Mouse (Mus musculus): ENCODE results near the gene Slc6a16.
A peak's percentile ranks its signal among the peaks of the same experiment; 100 is the strongest.
"Not testable (repeated sequence)": the region's sequence is repeated elsewhere in the genome, so short reads cannot be mapped to it uniquely, and the experiment has no call there.

The Slc6a16 gene

GRCm38 (mm10) chr7:45253806-45254205 lies 12.9 kb downstream of the Slc6a16 start:
- no peak for DNase-seq (ENCODE audit: low read depth)

- not testable (repeated sequence) for DNase-seq (ENCODE audit: low read depth)
Observed at GRCm38 (mm10) chr7:45255822-45256221, 14.9 kb downstream of the Slc6a16 start.

- DNase-seq (ENCODE audit: low read depth): no peak
Observed at GRCm38 (mm10) chr7:45257063-45257840, 16.4 kb downstream of the Slc6a16 start.

- DNase-seq (ENCODE audit: low read depth): no peak
Observed at GRCm38 (mm10) chr7:45259281-45259680, 18.4 kb downstream of the Slc6a16 start.

GRCm38 (mm10) chr7:45262266-45262665 lies 21.4 kb downstream of the Slc6a16 start:
- no peak for DNase-seq (ENCODE audit: low read depth)

- DNase-seq (ENCODE audit: low read depth): no peak
Observed at GRCm38 (mm10) chr7:45263006-45263607, 22.2 kb downstream of the Slc6a16 start.

- no peak for DNase-seq (ENCODE audit: low read depth)
Observed at GRCm38 (mm10) chr7:45264348-45264747, 23.5 kb downstream of the Slc6a16 start.

GRCm38 (mm10) chr7:45265518-45265917 lies 24.6 kb downstream of the Slc6a16 start:
- DNase-seq (ENCODE audit: low read depth): no peak

GRCm38 (mm10) chr7:45272786-45273412 lies 32.0 kb downstream of the Slc6a16 start:
- DNase-seq (ENCODE audit: low read depth): no peak

GRCm38 (mm10) chr7:45273672-45274071 lies 32.8 kb downstream of the Slc6a16 start:
- DNase-seq (ENCODE audit: low read depth): no peak

- peak; percentile 46 for DNase-seq (ENCODE audit: low read depth)
Observed at GRCm38 (mm10) chr7:45277136-45277760, 36.4 kb downstream of the Slc6a16 start, which contains the start of gene Slc6a21. Gene Slc6a21, plus strand, starts transcription at chr7:45277513.

- no peak for DNase-seq (ENCODE audit: low read depth)
Observed at GRCm38 (mm10) chr7:45286486-45286885, 45.6 kb downstream of the Slc6a16 start.

- DNase-seq (ENCODE audit: low read depth): no peak
Observed at GRCm38 (mm10) chr7:45296626-45297025, 55.7 kb downstream of the Slc6a16 start.

GRCm38 (mm10) chr7:45297563-45297962 lies 56.7 kb downstream of the Slc6a16 start:
- no peak for DNase-seq (ENCODE audit: low read depth)

GRCm38 (mm10) chr7:45299752-45300151 lies 58.9 kb downstream of the Slc6a16 start:
- peak; percentile 19 for DNase-seq (ENCODE audit: low read depth)

GRCm38 (mm10) chr7:45300270-45300669 lies 59.4 kb downstream of the Slc6a16 start:
- peak; percentile 32 for DNase-seq (ENCODE audit: low read depth)

GRCm38 (mm10) chr7:45302626-45303025 lies 61.7 kb downstream of the Slc6a16 start:
- DNase-seq (ENCODE audit: low read depth): no peak

- DNase-seq (ENCODE audit: low read depth): no peak
Observed at GRCm38 (mm10) chr7:45304869-45305268, 64.0 kb downstream of the Slc6a16 start.

- peak; percentile 48 for DNase-seq (ENCODE audit: low read depth)
Observed at GRCm38 (mm10) chr7:45305275-45305674, 64.4 kb downstream of the Slc6a16 start.

- no peak for DNase-seq (ENCODE audit: low read depth)
Observed at GRCm38 (mm10) chr7:45308551-45309240, 67.8 kb downstream of the Slc6a16 start.

GRCm38 (mm10) chr7:45309455-45309854 lies 68.6 kb downstream of the Slc6a16 start:
- DNase-seq (ENCODE audit: low read depth): peak; percentile 35

- DNase-seq (ENCODE audit: low read depth): no peak
Observed at GRCm38 (mm10) chr7:45312023-45312422, 71.1 kb downstream of the Slc6a16 start.
